Mouse (Mus musculus) right cerebral cortex, postnatal 14 days (tissue): ENCODE measurements around the gene Ucn2.

Experiments used
- DNase-seq: peaks from one replicate; pipeline ENCODE4 v3.0.0; 2022

Gene Ucn2

GRCm38 (mm10) chr9:108992620-108993361 is 7.0 kb downstream of the Ucn2 start:
- no peak for DNase-seq

DNA sequence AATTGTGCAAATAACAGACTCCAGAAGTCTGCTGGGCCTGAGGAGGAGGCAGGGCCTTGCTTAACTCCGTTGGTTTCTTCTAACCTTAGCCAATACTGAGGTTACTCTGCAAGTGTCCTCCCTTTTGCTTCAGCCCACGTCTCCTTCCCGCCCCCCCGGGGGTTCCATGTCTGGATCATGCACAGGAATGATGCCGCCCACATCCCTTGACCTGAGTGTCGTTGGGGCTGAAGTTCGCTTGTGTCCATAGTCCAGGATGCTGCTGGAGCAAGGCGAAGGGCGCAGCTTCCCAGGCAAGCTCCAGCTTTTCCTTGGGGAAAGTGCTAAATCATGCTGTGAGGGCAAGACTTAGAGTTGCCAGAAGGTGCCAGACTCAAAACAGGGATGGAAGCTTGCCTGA is 10.6 kb downstream of the Ucn2 start:
- no peak for DNase-seq

DNA sequence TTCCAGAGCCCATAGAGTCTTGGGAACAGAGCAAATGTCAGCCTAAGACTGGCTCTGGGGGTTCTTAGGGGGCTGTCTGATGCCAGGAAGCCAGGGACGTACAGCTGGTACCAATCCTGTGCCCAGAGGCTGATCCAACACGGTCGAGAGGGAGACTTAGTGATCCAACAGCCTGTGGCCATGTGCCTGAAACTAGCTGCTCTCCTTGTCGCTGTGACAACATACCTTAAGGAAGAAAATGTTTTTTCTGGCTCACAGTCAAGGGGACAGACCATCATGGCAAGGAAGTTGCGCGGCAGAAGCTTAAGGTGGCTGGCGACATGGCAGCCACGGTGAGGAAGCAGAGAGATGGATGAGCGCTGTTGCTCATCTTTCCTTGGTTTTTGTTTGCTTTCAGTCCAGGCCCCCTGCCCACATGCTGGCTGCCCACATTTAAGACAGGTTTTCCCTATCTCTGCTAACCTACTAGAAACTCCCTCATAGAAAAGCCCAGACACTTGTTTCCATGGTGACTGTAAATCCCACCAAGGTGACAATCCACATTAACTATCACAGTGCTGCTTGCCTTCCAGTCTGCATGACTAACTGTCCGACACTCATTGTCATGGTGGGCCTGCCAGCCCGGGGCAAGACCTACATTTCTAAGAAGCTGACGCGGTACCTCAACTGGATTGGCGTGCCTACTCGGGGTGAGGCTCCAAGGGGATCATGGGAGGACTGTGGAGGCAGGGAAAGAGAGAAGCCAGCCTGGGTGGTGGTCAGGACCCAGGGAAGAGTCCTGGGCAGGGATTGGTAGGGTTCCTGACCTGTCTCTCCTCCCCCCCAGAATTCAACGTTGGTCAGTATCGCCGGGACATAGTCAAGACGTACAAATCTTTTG is 12.7 kb downstream of the Ucn2 start:
- DNase-seq: peak; percentile 8

DNA sequence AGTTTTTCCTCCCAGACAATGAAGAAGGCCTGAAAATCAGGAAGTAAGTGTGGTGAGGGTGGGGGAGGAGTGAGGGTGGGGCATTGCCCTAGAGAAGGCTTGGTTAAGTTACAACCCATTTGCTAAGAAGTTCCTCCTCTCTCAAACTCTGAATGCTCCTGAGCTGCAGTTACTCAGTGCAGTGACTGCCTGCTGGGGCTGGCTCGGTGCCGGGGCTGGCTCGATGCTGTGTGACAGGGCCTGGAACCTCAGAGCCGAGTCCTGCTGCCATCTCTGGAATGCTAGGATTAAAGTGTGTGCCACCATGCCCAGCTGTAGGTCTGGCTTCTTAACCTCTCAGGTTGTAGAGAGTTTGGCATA is 13.3 kb downstream of the Ucn2 start:
- peak; percentile 22 for DNase-seq

GRCm38 (mm10) chr9:109000726-109001125 is 14.9 kb downstream of the Ucn2 start:
- DNase-seq: peak; percentile 59

DNA sequence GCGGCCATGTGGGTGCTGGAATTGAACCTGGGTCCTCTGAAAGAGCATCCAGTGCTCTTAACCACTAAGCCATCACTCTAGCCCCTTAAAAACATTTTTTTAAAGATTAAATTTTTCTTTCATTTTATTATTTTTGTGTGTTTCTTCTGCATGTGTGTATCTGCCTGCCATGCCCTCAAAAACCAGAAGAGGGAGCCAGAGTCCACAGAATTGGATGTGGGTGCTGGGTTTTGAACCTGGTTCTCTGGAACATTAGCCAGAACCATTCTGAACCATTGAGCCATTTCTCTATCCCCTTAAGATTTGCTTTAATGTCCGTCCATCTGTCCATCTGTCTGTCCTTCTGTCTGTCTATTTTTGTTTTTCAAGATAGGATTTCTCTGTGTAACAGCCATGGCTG is 17.4 kb downstream of the Ucn2 start:
- peak; percentile 55 for DNase-seq

DNA sequence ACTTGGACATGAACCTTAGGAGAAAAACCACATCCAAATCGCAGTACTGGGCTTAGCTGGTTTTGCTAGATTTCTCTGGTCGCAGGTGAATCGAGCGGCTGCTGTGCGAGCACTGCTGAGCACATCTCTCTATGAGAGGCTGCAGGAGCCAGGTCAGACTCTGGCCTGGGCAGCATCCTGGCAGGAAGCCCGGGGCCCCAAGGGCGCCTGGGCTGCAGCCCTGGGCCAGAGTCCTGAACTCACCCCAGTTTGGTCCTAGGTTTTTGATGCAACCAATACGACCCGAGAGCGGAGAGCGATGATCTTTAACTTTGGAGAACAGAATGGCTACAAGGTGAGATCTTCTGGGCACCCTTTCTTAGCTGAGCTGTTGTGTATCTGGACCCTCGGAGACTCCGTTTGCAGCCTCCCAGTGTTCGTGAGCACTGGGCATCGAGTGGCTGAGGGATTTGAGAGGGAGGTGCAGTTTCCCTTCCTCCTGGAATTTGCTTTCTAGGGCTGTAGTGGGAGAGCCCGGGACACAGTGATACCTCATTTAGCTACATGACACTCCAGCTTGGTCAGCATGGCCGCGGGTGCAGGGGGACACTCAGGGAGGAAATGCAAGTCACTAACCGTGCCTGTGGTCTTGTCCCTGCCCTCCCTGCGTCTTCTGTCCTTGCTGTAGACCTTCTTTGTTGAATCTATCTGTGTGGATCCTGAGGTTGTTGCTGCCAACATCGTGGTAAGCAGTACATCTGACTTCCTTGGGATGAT is 21.4 kb downstream of the Ucn2 start:
- peak; percentile 4 for DNase-seq

GRCm38 (mm10) chr9:109008081-109008480 is 22.3 kb downstream of the Ucn2 start:
- DNase-seq: no peak

GRCm38 (mm10) chr9:109008994-109009635 is 23.3 kb downstream of the Ucn2 start:
- no peak for DNase-seq

DNA sequence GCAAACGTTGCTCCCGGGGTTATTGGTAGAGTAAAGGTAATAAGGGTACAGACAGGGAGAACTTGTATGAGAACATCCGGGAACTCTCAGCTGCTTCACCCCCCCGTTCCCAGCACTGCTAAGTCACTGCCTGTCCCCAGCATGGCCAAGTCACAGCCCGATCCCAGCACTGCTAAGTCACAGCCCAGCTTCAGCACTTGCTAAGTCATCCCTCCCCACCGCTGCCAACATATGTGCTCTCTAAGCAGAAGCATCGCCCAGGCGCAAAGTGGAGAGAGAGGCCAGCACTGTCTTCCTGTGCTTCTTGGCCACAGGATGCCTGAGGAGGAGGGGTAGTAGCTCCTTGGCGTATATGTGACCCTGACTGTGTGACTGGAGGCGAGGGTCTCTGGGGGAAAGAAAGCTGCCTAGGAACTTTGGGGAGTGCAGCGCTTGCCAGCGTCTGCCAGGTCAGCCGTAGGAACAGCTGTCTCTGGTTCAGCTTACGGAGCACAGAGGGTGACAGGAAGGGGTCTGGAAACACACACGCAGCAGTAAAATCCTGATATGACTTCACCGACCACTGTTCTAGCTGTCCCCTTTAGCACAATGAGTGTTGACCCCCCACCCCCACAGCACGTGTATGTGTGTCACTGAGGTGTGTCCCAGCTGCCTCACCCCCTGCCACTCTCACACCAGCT is 24.0 kb downstream of the Ucn2 start:
- DNase-seq: peak; percentile 47

DNA sequence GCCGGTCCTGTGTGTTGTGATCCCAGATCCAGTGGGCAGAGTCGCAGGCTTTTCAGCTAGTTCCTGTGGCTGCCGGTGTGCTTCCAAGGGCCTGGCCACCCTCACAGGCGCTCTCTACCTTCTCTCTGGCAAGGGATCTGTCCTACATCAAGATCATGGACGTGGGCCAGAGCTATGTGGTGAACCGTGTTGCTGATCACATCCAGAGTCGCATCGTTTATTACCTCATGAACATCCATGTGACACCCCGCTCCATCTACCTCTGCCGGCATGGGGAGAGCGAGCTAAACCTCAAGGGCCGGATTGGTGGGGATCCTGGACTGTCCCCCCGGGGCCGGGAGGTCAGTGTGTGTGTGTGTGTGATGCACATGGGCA is 24.5 kb downstream of the Ucn2 start:
- no peak for DNase-seq

- DNase-seq: no peak
Measured at GRCm38 (mm10) chr9:109015397-109015796, 29.6 kb downstream of the Ucn2 start.

GRCm38 (mm10) chr9:109016973-109017604 is 31.3 kb downstream of the Ucn2 start:
- DNase-seq: no peak

GRCm38 (mm10) chr9:109021428-109021827 is 35.6 kb downstream of the Ucn2 start:
- no peak for DNase-seq

DNA sequence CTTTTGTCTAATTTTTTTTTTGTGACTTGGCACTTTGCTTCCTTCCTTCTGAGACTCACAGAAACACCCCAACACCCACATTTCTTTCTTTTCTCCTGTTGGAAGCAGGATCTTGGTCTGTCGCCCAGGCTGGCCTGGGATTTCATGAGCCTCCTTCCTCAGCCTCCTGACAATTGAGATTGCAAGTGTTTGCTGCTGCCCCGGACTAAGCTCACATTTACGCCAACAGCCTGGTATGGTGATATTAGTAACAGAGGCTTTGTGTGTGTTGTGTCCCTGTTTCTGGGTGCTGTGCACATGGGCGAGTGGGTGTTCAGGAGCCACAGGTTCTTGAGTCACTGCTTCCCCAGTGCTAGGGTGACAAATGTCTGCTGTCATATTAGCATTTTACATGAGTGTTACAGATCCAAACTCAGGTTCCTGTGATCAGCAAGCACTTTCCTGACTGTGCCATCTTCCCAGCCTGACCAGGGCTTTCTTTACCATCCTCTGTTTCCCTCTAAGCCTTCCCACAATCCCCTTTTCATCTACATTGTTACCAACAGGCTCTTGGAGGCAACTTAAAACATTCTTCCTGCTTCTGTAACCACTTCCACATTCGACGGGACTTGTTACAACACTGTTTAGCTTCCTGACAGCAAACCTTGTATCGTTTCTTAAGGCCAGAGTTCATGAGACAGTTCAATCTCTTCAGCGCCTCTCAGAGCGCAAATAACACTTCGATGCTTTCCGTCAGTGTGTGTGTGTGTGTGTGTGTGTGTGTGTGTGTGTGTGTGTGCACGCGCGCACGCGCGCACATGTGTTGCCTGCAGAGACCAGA is 37.3 kb downstream of the Ucn2 start:
- DNase-seq: no peak

DNA sequence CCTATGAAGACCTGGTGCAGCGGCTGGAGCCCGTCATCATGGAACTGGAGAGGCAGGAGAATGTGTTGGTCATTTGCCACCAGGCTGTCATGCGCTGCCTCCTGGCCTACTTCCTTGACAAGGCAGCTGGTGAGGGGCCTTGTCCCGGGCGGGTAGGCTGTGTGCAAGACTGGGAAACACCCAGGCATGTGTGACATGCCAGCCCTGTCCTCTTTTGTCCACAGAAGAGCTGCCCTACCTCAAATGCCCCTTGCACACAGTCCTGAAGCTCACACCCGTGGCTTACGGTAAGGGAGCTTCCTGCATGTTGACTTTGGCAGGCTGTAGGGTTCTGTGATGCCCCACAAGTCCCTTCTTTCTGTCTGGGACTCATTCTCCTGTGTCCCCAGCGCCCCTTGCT is 41.7 kb downstream of the Ucn2 start:
- DNase-seq: no peak

GRCm38 (mm10) chr9:109028421-109028820 is 42.6 kb downstream of the Ucn2 start:
- DNase-seq: no peak

GRCm38 (mm10) chr9:109028919-109029318 is 43.1 kb downstream of the Ucn2 start:
- DNase-seq: no peak

GRCm38 (mm10) chr9:109030312-109030711 is 44.5 kb downstream of the Ucn2 start:
- DNase-seq: no peak

DNA sequence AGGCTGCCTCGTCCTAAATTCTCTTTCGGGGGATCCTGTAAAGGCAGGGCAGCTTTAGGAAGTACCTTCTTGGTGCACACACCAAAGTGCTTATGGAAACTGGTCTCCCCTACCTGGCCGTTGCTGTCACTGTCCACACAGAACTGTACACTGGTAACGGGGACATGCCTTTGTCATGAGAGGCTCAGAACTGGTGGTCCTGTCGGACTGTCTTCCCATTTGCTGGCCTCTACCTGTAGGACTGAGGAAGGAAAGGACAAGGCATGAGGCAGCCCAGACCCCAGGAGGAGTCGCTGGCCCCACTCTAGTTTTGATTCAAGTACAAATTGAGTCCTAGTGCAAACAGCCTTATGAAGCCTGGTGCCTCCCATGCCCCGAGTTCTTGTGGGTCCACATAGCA is 45.2 kb downstream of the Ucn2 start:
- DNase-seq: no peak

DNA sequence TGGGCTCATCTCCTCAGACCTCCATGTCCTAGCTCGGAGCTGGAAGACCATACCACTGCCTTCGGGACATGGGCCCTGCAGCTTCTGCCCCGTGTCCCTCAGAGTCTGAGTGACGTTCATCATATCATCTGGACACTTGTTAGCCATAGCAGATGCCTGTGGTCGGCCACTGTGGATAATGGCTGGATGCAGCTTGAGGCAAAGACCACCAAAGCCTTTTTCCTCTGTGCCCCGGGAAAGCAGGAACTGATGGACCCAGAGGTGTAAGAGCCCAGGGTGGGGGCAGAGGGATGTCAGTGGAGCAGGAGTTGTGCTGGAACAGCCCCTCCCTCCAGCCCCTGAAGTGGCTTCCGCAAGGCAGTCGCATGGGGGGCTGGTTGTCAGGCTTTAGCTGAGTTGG is 45.9 kb downstream of the Ucn2 start:
- DNase-seq: no peak
